Mouse (Mus musculus) small intestine, adult 2 months (tissue): ENCODE measurements around the gene Il13ra1. TPM values are rescaled to one million over a fixed set of nuclear protein-coding genes. Genes with fewer than 3 reads are reported as not detected.

Experiments
- H3K27ac ChIP-seq: fragments of 200-500 bp; 2 replicates; pipeline ENCODE4 v1.5.1; 2012; ENCODE audit warnings: low read depth, low read length, control low read depth, inconsistent platforms; ENCODE audit not compliant: insufficient read depth
- H3K27me3 ChIP-seq: fragments of 200-500 bp; 2 replicates; pipeline ENCODE4 v1.6.1; 2012; ENCODE audit warnings: mild to moderate bottlenecking, moderate library complexity, low read length, inconsistent platforms; ENCODE audit not compliant: control insufficient read depth, insufficient read depth
- H3K36me3 ChIP-seq: fragments of 200-500 bp; 2 replicates; pipeline ENCODE4 v1.6.1; 2012; ENCODE audit warnings: mild to moderate bottlenecking, low read length, control low read depth, inconsistent platforms; ENCODE audit not compliant: control insufficient read depth, insufficient read depth
- H3K4me1 ChIP-seq: fragments of 200-500 bp; 2 replicates; pipeline ENCODE4 v1.6.1; 2012; ENCODE audit warnings: low read length, inconsistent platforms, mixed read lengths; ENCODE audit not compliant: control insufficient read depth, insufficient read depth, insufficient read length
- H3K4me3 ChIP-seq: fragments of 200-500 bp; 2 replicates; pipeline ENCODE4 v1.5.1; 2012; ENCODE audit warnings: low read depth, mild to moderate bottlenecking, control low read depth, inconsistent platforms, low read length, moderate library complexity
- CTCF ChIP-seq: fragments of 200-500 bp; IDR thresholded peaks from 2 replicates; pipeline ENCODE4 v1.5.1; 2012; ENCODE audit warnings: low read depth, mild to moderate bottlenecking, control low read depth, inconsistent platforms, low read length, moderate library complexity, mixed read lengths; ENCODE audit not compliant: insufficient replicate concordance, insufficient read length; ENCODE audit errors: extremely low read depth
- POLR2A ChIP-seq: fragments of 200-500 bp; IDR thresholded peaks from 2 replicates; pipeline ENCODE4 v1.6.1; 2012; ENCODE audit warnings: low read depth, mild to moderate bottlenecking, control low read depth, inconsistent platforms, low read length, moderate library complexity
- WGBS: fragments of 180-500 bp; shearing (Covaris S2); methylation state at CpG from one replicate; pipeline ENCODE4 v1.1.7; 2018; 5-methylcytosine and 5-hydroxymethylcytosine counted together
- polyA plus RNA-seq: library from polyadenylated mRNA; depleted of rRNA; stranded (reverse); fragments of >200 nt; gene quantifications from 2 replicates; pipeline ENCODE4 v1.2.3, GENCODE M21; 2012

The Il13ra1 gene
- polyA plus RNA-seq, 1 experiment = 12.8 TPM

DNA sequence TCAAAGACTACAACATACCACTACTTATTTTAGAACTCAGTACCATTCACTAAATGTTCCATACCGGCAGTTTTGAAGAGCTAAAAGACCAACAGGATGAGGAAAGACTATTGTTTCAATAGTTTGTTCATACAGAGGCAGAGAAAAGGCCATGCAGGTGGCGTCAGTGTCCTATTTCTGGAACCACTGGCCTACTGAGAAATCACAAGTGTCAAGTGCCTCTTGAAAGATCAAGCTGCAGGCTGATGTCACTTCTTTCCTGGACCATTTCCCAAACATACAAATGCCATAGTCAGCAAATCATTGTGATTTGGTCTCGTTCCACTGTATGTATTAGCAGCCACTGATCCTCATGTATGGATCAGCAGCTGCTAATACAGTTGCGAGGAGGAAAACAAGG, 34.8 kb downstream of the Il13ra1 start:
- 68% methylated on average over 4 of the region's 4 CpGs for WGBS
- H3K4me3 ChIP-seq = no peak overlapping the region
- peaks cover 1% of the 10 kb centered on the region; the same call in 1 of the 2 replicates for H3K4me1 ChIP-seq
- peaks cover 21% of the 10 kb centered on the region for H3K36me3 ChIP-seq
- H3K27me3 ChIP-seq = no peaks in the 10 kb centered on the region
- H3K27ac ChIP-seq = no peak overlapping the region
- TF ChIP-seq CTCF (no peak), POLR2A (no peak)

DNA sequence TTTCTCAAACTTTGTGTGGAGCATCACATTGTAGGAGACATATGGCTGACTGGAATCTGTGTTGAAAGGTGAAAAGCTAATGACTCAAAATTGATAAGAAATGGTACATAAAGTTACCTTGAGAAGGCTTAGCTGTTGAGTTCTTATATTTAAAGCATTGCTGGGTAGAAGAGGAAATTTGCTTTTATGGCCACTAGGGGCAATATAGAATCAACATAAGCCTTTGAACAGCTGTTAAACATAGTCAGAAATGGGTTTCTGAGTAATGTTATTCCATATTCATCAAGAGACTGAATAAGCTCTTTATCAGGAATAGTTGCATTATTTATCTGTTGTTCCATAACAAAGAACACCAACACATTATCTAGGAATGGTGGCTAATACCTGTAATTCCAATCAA, 38.2 kb downstream of the Il13ra1 start:
- Histone ChIP-seq H3K27me3 (no peaks in the 10 kb centered on the region), H3K4me1 (no peaks in the 10 kb centered on the region), H3K4me3 (no peak overlapping the region), H3K36me3 (peaks cover 20% of the 10 kb centered on the region; the same call in 1 of the 2 replicates), H3K27ac (no peak overlapping the region)
- TF ChIP-seq POLR2A = no peak
- no peak for TF ChIP-seq CTCF

DNA sequence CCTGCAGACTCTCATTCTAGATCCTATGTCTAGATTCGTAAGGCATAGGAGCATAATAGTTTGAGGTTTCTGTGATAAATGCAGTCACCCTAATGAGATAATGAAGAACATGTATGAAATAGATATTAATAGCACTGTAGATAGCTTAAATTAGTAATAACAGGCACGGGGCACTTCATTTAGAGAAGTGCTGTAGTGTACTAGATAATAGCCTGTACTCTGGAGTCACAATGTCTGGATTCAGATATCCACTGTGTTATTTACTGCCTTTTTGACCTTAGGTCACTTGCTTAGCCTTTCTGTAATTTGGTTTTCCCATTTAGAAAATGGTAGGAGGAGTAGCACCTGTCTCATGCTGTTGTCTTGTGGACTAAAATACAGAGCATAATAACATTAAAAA, 44.8 kb downstream of the Il13ra1 start:
- H3K36me3 ChIP-seq = peaks cover 3% of the 10 kb centered on the region; the same call in 1 of the 2 replicates
- no peak for TF ChIP-seq CTCF
- no peak for TF ChIP-seq POLR2A
- H3K4me1 ChIP-seq = no peaks in the 10 kb centered on the region
- WGBS = 78% methylated on average over 2 of the region's 2 CpGs
- H3K27me3 ChIP-seq = no peaks in the 10 kb centered on the region
- no peak overlapping the region for H3K27ac ChIP-seq
- H3K4me3 ChIP-seq = no peak overlapping the region

DNA sequence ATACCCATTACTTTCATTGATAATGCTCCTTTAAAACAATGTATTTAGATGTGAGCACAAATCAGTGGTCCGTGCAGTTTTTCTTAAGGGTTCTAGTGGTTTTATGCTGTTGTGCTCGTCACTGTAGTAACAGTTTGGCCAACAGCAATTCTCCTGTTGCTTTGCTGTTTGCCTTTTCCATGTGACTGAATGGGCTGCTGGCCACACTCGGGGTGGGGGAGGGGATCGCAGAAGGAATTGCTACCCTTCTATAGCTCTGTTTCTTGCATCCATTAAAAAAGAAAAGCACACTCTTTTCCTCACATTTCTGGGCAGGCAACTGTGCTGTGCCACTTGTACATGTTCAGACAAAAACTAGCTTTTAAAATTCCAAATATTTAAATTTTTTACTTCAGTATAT, 49.7 kb downstream of the Il13ra1 start:
- Histone ChIP-seq H3K27me3 (no peaks in the 10 kb centered on the region), H3K4me1 (no peaks in the 10 kb centered on the region), H3K4me3 (no peak overlapping the region), H3K36me3 (0 out of 2 replicates have a peak, but pooled peaks cover 2% of the 10 kb centered on the region), H3K27ac (no peak overlapping the region)
- WGBS = 65% methylated on average over 4 of the region's 4 CpGs
- TF ChIP-seq CTCF (no peak), POLR2A (no peak)

DNA sequence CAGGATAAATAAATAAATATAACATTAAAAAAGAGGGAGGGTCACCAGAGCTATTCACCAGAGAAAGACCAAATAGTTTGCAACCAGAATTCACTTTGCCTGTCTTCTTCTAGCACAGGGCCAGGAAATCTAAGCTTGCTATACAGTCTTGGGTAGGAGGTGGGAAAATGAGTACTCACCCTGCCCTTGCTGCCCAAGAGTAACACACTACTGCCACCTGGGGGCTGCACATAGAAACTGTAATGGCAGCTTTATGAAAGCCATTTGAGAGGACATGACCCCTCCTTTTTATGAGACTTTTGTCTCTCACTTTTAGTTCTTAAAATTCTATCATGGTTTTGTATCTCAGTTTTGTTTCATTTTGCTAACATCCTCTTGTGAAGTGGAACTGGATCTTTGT, 71.7 kb downstream of the Il13ra1 start:
- no peak overlapping the region for H3K4me3 ChIP-seq
- TF ChIP-seq CTCF = peak; percentile 53; the same call in 1 of the 2 replicates
- TF ChIP-seq POLR2A = no peak

DNA sequence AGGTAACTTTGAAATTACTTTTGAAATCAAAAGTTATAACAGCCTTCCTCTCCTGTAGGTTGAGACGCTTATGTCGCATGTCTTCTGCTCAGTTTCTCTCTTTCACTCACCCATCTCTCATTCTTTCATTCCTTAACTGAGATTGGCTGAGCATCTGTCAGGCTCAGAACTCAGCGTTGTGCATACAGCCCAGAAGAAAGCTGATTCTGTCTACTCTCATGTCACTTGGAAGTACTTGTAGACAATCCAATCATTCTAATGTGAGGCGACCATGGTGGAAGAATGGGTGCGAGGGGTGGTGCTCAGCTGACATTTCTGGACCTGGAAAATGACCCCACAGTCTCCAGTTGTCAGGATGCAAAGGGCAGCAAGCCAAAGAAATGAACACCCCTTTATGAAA, 74.1 kb downstream of the Il13ra1 start:
- WGBS = 67% methylated on average over 5 of the region's 5 CpGs
- H3K4me1 ChIP-seq = no peaks in the 10 kb centered on the region
- no peak overlapping the region for H3K4me3 ChIP-seq
- TF ChIP-seq CTCF = no peak
- TF ChIP-seq POLR2A = no peak
- no peaks in the 10 kb centered on the region for H3K36me3 ChIP-seq
- no peak overlapping the region for H3K27ac ChIP-seq
- no peaks in the 10 kb centered on the region for H3K27me3 ChIP-seq

More for the DNA sequence above, 71.7 kb downstream of the Il13ra1 start:
- Histone ChIP-seq H3K27ac (no peak overlapping the region), H3K27me3 (no peaks in the 10 kb centered on the region), H3K4me1 (no peaks in the 10 kb centered on the region), H3K36me3 (no peaks in the 10 kb centered on the region)

DNA sequence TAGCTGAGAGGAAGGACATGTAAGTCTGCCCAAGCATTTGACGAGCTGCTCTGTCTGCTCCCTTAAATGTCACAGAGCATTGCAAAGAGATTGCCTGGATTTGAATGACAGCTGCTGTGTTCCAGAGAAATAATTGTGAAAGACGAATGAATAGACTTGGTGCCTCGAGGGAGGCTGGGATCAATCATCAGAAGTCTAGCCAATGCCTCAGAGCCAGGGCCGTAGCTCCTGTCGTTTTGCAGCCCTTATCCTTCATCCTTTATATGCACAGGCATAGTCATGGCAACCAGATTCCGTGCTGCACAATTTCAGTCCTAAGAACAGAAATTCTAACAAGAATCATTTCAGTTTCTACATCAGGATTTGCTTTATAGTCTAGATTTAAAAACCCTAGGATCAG, 74.5 kb downstream of the Il13ra1 start:
- Histone ChIP-seq H3K27ac (no peak overlapping the region), H3K36me3 (no peaks in the 10 kb centered on the region), H3K4me1 (no peaks in the 10 kb centered on the region), H3K4me3 (no peak overlapping the region), H3K27me3 (no peaks in the 10 kb centered on the region)
- WGBS = 53% methylated on average over 6 of the region's 6 CpGs
- TF ChIP-seq CTCF (no peak), POLR2A (no peak)

DNA sequence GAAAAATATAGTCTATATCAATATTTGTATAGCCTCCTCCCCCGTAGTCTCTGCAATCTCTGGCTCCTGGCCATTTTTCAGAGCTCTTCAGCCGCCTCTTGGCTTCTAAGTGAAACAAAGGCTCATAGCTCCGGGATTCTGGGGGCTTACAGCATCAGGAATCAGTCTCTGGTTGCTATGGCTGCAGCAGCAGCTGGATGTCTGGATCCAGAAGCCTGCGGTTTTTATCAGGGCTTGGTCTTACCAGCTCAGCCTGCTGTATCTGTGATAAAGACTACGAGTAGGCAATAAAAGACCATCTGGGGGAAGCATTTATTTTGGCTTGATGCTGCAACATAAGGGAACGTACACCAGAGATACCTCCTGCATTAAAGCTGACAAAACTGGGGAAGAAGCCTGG, 82.0 kb downstream of the Il13ra1 start:
- no peak for TF ChIP-seq POLR2A
- TF ChIP-seq CTCF = no peak
- no peaks in the 10 kb centered on the region for H3K4me1 ChIP-seq
- no peak overlapping the region for H3K27ac ChIP-seq
- no peaks in the 10 kb centered on the region for H3K27me3 ChIP-seq
- H3K36me3 ChIP-seq = no peaks in the 10 kb centered on the region
- no peak overlapping the region for H3K4me3 ChIP-seq
- WGBS = 21% methylated on average over 6 of the region's 6 CpGs
